Mouse (Mus musculus): Measurements from ENCODE around the gene Epha3. TPM values are rescaled to one million over a fixed set of nuclear protein-coding genes. Genes with fewer than 3 reads are reported as not detected.

Gene Epha3
- 1.4 TPM for polyA plus RNA-seq (2014; fragmentation: Illumina TruSeq; extraction: RNeasy Lipid Tissue Mini Kit (QIAGEN cat#74804); ENCODE audit: insufficient read depth, low read depth, low replicate concordance)

DNA sequence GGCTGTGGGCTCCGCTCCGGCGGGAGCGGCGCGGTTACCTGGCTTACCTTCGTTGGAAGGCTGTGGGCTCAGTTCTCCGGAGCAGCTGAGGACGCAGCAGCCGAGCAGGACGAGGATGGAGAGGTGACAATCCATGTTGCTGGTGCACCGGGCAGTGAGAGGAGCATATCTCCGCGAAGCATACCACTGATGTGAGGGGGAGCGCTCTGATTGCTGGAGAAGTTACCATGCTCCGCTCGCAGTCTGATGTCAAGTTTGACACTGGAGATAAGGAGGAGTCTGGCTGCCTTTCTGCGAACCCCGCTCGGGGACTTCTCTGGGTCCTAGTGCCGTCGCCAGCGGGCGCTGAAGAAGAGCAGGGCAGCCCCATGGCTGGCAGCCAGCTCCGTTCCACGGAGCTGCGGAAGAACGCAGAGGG, at the start of gene Epha3:
Epha3 (minus strand) TSS at position 263 of the 418 bp plus-strand sequence.

All from lung, adult 10 weeks (tissue).